Mouse (Mus musculus) kidney, adult 11 months (tissue): ENCODE results near the gene Cmtr2.
A peak's percentile ranks its signal among the peaks of the same experiment; 100 is the strongest.

Experiments used
- DNase-seq: peaks from one replicate; pipeline ENCODE4 v3.0.0; 2022

Gene Cmtr2

DNA sequence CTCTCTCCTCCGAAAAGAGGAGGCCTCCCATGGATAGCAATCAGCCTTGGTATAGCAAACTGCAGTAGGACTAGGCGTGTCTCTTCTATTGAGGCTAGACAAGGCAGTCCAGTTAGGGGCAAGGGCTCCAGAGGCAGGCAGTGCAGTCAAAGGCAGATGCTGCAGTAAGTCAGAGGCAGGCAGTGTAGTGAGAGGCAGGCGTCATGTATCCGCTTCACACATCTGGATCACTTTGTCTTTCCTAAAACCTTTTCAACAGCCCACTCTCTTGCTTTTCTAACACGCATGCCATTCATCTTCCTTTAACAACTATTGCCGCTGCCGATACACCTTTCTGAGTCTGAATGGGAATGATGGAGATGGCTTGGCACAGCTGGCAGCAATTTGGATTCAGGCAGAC is at the start of gene Cmtr2:
Gene Cmtr2, plus strand, starts transcription at position 301 of the 400 bp plus-strand sequence.
- no peak for DNase-seq

DNA sequence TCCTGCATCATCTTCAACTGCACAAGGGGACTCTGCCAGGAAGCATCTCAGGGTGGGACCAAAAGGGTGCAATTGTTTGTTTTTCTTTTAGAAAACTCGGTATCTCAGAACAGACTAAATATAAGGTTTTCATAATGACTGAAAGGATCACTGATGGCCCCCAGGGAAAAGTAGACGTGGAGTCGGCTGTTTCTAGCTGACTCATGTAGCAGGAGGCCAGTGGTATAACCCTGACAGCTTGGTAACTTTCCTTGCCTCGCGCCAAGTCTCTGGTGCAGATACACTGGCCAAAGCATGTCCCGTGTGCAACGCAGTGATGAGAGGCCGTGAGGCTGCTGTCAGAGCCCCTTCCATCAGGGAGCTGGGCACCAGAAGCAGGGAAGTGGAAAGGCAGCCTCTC is 49.2 kb upstream of the Cmtr2 start:
- no peak for DNase-seq

DNA sequence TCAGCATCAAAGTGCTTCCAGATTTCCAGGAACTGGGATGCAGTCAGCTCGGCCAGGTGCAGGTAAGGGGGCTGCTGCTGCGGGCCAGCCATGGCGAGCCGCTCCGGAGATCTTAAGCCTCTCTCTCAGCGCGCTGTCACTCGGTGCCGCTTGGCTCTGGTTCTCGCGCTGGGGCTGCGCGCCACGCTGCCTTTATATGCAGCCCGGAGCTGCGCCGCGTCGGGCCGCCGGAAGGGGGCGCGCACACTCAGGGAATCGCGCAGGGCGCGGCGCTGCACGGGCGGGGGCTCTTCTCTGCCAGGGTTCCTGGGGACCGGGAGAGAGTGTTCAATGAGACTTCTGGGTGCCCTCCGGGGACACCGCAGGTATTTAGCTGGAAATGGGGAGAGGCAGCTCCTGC is 47.4 kb upstream of the Cmtr2 start, which contains the start of gene Calb2:
Gene Calb2, minus strand, starts transcription at position 165 of the 400 bp plus-strand sequence.
- DNase-seq, result no peak

DNA sequence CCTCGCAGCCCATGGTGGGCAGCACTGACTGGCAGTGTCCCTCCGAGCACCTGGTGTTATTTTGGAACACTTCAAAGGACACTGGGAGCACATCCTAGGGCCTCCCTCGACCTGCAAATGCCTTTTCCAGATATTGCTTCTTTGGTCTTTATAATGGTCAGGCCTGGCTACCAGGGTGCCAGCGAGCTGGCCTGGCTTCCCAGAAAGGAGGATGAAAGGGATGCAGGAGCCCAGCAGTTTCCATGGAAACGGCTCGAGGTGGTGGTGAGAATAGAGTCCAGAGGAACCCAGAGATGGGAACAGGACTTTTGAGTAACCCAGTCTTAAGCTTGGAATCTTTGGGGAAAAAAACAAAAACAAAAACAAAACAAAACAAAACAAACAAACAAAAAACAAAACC is 43.3 kb upstream of the Cmtr2 start:
- DNase-seq, result no peak

DNA sequence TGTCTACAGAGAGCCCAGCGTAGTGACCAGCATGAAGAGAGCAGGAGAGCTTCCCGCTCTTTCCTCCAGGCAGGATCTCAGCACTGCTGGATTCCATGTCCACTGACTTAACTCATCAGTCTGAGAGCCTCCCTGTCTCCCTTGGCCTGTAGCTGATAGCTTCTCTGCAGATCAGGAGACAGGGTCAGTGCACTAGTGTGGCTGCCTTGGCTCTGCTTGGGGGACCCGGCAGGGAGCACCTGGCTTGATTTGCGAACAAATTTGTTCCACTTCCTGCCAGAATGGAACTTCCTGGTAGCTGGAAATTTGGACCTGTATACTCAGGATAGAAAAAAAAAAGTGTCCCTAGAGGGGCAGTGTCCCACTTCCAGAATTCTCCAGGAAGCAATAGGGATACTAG is 40.6 kb upstream of the Cmtr2 start:
- DNase-seq, result no peak

DNA sequence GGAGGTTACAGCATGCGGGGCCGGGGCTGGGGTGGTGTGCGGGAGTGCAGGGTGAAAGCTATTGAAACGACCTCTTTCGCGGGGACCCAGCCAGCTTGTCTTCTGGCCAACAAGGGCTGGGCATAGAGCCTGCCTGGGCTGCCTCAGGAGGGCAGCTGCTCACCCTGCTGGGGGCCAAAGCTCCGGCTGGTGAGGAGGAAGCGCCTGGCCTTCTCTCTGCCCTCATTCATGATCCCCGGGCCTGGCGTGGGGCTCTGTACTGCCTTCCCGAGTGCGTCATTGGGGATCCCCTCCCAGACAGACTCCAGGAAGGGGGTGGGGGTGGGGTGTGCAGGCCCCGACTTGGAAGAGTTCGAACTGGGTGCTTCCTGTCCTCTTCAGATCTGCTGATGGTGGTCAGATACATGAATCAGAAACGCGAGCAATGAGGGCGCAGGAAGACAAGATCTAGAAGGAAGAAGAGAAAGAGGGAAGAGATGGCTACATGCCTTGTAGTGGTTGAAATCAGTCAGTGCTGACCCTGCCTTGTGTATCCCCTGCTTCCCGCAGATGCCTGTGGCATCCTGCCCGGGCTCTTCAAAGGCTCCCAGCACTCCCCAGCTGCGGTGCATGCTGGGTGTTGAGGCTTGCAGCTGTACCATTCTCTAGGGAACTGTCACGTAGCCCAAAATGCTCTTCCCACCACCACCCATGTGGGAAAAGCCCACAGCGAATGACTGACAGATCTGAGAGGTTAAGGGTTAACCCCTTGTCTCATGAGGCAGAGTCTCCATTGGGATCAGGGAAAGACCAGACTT is 37.9 kb upstream of the Cmtr2 start:
- DNase-seq, result no peak

DNA sequence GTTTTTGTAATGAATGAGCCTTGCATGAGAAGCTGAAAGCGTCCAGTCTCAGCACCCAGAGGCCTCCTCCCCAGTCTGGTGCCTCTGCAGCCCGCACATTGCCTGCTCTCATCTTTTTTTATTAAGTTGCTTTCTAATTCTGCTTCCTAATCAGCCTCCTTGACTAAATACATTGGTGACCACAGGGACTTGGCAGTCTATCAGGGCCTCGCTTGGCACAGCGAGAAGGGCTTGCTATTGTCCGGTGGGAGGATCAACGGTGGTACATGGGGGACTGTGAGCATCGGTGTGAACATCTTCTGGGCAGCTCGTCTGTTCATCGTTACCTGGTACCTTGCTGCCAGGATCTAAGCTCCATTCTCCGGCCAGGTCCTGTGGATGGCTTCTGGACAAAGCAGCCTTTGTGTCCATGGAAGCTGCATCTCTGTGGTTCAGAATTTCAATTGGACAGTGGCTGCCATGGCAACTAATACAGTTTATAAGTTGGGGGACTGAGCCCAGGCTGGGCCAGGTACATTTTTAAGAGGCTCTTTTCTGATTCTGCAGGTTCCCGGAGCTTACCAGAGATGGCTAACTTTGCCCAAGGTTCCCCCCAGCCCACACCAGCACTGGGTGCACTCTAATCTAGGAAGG is 32.6 kb upstream of the Cmtr2 start:
- DNase-seq, result no peak

DNA sequence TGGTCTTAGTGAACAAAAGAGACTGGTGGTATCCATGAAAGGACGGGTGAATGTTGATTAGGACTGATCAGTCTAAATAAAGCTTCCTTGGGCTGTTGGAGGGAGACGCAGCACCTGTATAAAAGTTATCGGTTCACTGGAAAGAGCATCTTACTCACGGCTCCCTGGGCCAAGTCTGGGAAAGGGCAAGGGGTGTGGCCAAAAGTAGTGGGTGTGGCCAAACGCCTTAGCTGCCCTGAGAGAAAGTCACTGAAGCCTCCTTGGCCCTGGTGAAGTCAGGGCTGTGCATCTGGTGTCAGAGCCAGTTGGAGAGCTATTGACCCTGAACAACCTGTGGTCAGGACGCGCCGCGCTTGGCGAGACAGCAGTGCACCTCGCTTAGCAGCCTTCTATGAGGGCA is 31.7 kb upstream of the Cmtr2 start:
- DNase-seq, result peak; percentile 10

DNA sequence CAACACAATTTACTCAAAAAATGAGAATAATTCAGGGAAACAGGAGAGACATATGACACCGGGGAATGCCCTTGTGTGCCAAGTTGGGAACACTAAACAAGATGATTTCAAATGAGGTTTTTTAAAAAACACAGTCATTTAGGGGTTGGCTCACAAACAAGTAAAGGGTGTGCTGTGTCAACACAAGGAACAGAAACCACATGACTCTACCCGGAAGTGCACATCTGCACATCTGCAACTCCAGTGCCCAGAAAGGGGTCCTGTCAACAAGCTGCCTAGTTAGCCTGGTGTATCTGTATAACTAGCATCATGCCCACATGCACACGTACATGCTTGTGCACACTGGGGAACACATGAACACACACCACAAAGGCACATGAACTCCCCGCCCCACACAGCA is 29.9 kb upstream of the Cmtr2 start:
- no peak for DNase-seq

DNA sequence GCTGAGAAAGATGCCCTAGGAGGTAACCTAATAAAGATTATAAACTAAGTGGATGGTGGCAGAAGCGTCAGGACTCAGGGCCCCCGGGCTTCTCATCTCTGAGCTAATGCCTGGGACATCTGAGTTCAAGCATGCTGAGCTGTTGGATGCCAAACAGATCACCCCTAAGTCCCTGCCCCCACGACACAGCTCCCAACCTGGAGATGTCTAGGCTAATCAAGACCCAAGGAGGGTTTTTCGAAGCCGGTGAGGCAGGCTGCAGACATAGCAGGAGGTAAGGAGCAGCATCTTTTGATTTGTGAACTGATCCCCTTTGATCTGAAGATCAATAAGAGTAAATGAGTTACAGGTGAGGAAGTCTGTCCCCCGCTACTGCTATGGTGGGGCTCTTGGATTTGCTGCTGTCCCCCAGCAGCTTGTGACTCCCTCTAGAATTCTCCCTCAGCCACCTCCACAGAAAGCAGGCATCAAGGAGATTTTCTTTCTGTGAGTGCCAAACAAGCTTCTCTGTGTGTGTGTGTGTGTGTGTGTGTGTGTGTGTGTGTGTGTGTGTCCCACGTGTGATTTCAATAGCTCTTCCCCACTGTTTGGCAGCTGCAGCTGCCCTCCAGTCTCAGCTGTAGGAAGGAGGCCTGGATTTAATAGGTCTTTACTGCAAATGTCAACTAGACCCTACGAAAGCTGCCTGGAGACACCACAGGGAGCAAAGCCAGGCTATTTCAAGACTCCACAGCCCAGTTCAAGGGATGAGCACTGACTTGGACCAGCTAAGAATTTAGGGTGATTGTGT is 26.3 kb upstream of the Cmtr2 start:
- DNase-seq, result no peak

DNA sequence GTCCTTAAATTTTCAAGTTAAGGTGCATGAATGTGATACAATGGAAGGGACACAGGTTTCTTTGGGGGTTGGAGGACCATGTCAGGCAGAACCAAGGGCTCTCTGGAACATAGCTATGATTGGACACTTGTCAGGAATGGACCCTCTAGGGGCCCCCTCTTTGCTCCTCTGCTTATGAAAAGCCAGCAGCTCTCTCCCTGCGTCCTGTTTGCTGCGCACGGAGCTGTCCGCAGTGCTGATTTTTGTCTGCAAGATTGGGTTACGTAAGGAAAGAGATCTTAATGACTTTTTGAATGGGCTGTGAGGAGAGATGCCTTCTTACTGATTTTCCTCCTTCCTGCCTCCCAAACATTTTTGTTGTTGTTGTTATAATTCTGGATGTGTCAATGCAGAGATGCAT is 18.8 kb upstream of the Cmtr2 start:
- DNase-seq, result no peak

DNA sequence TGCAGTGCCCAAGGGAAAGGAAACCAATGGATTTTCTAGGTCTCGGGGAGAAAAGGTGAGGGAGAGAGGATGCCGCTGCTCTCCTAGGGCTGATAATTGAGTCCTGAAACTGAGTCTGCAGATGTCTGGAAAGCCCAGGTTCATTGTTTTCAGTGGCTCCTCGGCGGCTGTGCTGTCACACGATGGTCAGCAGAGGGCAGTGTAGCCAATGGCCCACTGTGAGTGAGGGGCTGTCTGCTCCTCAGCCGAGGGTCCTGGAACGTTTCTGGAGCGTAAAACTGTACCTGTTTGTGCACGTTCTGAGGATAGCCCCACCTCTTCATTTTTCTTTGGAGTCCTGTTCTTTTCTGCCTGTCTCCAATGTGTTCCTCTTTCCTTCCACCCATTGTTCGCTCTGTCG is 13.7 kb upstream of the Cmtr2 start:
- no peak for DNase-seq

DNA sequence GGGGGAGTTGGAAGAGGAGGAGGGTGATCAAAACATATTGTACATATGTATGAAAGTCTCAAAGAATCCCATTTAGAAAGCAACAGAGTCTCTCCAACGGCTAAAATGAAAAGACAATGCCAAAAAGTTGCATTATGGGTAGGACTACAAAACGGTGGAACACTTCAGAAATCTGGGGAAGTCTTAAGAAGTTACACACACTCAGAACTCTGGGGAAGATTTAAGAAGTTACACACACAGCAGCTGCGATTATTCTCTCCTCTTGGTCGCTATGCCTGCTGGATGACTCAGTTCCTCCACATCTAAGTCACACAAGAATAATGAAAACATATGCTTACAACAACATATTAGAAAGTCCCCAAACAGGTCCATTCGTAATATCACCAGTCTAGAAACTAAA is 788 bp downstream of the Cmtr2 start:
- no peak for DNase-seq

DNA sequence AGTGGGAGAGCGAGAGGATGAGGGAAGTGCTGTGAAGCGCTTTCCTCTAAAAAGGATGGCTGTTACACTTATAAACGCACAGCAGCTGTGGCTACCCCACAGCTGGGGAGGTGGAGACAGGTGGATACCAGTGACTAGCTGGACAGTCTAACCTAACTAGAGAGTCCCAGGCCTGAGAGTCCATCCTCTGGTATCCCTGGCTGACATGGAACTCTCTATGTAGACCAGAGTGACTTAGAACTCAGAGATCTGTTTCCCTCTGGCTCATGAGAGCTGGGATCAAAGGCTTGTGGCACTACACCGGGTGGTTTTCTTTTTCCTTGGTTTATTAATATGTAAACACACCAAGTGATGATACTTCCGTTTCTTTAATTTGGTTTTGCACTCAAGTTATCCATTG is 1.7 kb downstream of the Cmtr2 start:
- no peak for DNase-seq

DNA sequence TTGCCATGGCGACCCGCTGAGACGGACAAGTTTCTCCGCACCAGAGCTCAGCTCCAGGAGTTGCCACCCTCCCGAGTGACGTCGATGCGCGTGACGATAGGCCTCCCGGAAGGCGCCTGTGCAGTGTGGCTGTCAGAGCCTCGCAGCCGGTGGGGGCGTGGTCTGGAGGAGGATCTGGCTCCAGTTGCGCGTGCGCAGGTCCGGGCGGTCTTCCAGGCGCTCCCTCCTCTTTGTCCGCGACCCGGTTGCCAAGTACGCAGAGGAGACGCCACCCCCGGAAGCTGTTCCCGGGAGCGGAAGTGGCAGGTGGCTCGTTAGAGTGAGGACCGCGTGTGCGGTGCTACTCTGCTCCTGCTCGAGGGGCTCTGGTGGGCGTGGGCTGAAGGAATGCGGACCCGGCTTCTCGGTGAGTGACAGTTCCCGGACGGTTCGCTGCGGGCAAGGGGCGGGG is 2.2 kb downstream of the Cmtr2 start:
- peak; percentile 99 for DNase-seq

DNA sequence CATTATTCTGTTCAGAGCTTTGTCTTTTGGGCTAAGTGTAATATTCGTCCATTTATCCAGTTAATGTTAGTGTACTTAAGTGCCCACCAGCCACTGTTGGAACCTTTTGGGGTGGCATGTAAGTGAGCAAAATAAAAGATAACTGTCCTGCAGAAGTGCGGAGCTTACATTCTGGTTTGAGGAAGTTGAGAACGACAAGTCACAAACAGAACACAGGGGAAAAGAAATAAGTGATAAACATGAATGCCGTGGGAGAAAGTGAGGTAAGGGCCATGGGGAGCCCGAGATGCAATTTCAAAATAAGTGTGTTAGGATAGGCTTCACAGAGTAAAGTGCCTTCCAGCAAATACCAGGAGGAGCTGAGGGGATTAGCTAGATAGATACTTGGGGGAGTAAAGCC is 3.0 kb downstream of the Cmtr2 start:
- DNase-seq, result no peak

DNA sequence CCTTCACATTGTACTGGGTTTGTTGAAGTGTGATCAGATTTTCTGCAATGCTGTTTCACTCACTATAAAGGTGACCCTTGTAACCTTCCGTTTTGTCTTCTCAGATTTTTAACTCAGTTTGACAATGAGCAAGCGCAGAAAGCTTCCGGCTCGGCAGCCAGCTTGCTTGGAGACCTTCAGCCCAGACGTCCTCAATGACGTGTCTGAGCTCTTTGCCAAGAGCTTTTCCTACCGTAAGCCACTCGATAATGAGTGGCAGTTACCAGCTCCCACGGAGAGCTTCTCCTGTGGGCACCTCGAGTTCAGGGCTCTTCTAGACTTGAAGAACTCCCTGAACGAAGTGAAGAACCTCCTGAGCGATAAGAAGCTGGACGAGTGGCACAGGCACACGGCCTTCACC is 5.5 kb downstream of the Cmtr2 start:
- DNase-seq, result no peak

DNA sequence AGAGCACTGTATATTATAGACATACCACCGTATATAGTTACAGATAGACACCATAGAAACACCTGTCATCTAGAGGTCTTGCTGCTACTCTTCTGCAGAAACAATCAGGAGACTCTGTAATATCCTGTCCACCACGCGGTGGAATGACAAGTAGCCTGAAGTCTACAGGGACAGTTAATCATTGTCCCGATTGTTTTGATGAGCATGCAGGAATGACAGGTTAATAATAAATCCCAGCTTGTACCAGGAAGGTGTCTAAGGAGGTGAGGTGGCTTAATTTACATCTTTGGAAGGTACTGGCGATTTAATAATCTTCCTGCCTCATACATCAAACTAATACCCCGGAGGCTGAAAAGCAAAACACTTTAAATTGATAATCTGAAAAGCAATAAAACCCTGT is 15.3 kb downstream of the Cmtr2 start:
- DNase-seq, result peak; percentile 46

DNA sequence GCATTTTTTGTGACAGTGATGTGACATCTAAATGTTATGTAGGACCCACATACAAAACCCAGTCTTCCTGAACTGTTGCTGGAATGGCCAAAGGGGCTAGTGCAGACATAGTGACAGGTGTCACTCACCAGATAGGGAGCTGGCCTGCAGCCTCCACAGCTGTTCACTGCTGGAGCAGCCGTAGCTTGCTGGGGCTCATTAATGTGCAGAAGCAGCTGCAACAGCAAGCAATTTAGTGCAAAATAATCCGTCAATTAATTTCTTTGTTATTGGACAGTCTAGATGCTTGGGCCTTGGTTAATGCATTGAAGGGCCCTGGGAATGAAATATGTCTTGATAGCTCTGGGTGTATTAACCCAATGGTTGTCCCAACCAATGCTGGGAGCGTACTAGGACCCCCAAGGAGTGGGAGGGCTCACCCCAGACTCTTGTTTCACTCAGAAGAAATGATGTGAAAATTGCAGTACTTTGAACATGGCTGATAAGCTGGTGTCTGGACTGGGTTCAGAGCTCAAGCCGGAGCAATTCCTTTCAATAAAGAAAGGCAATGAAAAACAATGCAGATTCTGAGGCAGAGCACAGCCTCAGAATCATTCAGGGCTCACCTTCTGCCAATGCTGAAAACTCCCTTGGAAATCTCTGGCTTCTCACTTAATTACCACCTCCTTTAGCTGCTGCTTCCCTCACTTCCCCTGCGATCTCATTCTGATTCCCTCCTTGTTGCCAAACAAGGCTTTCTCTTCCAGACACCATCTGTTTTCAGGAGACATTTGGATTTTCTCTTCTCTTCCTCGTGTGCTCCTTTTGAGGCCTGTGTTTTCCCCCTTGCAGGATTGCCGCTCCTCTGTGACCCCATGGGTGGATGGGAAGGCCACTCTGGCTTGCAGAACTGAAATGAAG is 27.1 kb downstream of the Cmtr2 start:
- DNase-seq, result no peak

DNA sequence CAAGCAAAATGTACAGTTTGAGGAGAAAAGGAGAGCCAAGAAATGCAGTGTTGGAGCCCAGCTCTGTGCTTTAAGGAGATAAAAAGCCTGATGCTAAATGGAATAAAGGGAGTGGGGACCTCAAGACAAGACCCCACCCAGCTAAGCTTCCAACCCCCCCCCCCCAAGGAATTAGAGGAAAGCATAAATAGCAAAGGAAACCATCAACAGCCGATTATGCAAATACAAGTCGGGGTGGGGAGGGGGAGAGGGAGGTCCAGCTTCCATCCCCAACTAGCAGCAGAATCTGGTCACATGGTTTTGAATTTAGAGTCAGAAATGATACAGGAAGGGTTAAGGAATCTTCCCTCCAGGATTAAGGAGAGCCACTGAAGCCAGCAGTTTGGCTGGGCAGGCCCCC is 29.1 kb downstream of the Cmtr2 start:
- no peak for DNase-seq

DNA sequence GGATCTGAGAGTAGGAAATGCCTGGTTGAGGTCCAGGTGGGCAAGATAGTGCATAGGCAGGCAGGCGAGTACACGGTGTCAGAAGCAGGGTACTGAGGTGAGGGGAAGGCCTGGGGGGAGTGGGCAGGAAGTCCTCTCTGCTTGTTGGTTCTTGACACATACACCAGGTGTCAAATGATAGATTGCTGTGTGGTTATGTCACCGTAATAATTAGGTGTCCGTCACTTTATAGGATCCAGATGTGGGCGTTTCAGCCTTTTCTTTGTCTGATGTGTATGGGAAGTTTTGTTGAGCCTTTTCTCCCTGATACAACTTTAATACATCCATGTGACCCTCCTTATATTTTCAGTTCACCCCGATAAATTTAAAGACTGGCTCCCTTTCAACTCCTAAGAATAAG is 31.8 kb downstream of the Cmtr2 start:
- DNase-seq, result no peak

DNA sequence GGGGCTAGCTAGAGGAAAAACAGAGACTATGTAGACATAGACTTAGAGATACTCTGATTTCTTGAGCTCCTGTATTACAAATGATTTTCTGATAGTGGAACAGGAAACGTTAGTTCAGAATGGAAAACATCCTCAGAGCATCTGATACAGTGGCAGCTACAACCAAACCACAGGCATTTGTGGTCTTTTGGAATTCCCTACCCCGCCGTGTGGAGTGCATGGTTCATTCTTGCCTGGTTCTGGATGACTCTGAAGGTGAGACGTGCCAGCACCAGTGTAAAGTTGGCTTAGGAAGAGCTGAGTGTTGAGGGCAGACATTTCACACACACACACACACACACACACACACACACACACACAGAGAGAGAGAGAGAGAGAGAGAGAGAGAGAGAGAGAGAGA is 38.5 kb downstream of the Cmtr2 start:
- DNase-seq, result no peak

DNA sequence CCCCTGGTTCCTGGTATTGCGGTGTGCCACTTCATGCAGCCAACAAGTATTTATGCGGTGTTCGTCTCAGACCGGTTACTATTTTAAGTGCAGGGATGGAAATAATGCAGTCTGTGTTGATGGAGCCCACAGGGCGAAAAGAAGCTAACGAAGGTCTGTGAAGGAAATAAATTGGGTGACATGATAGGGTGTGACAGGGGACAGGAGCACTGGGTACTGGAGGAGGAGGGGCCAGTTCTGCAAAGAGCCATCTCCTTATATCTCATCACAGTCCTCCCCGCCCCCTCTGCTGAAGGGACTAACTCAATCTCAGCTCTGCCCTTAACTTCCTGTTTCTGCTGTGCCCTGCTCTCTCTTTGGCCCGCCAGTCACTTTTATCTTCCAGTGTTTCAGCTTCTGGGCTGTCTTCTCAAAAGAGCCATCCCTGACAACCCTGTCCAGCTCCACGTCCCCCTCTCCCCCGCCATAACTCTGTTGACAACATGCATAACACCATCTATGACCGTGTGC is 50.4 kb downstream of the Cmtr2 start:
- DNase-seq, result no peak
